Mouse (Mus musculus): ENCODE data around the gene Mad1l1. TPM values are rescaled to one million over a fixed set of nuclear protein-coding genes. Genes with fewer than 3 reads are reported as not detected.

Gene Mad1l1
- polyA plus RNA-seq, 1 experiment from 2014 or later: 37.4 TPM

DNA sequence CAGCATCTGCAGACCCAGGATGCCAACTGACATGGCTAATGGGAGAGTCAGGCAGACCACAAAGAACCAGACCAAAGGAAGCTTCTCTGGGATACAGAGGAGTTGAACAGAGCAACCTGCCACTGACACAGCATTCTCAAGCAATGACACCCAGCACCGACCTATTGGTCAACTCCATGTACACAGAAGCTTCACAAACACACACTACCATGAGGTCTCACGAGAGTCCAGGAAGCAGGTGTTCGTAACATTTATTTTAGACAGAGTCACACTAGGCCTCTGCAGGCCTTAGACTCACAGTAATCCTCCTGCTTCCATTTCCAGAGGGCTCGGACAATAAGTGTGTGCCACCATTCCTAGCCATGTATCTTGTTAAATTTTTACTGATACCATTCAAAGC is 162.3 kb downstream of the Mad1l1 start:
- Histone ChIP-seq H3K4me1 (ENCODE audit: control insufficient read depth, insufficient read depth, low read length) (no peaks in the 10 kb centered on the region), H3K9ac (ENCODE audit: low read length) (no peak overlapping the region), H3K4me2 (ENCODE audit: low read depth, low read length) (no peak overlapping the region), H3K27ac (ENCODE audit: low read length) (no peak overlapping the region), H3K9me3 (replicated peaks; ENCODE audit: control insufficient read depth, low read length) (no peaks in the 10 kb centered on the region), H3K27me3 (ENCODE audit: control insufficient read depth, insufficient read depth, low read length) (no peaks in the 10 kb centered on the region), H3K36me3 (ENCODE audit: control insufficient read depth, insufficient read depth, low read length) (no peaks in the 10 kb centered on the region), H3K4me3 (replicated peaks; ENCODE audit: low read length) (no peak overlapping the region)
- WGBS: 74% methylated on average over 4 of the region's 4 CpGs
- no peak for ATAC-seq (ENCODE audit: insufficient read depth, low FRiP score)

DNA sequence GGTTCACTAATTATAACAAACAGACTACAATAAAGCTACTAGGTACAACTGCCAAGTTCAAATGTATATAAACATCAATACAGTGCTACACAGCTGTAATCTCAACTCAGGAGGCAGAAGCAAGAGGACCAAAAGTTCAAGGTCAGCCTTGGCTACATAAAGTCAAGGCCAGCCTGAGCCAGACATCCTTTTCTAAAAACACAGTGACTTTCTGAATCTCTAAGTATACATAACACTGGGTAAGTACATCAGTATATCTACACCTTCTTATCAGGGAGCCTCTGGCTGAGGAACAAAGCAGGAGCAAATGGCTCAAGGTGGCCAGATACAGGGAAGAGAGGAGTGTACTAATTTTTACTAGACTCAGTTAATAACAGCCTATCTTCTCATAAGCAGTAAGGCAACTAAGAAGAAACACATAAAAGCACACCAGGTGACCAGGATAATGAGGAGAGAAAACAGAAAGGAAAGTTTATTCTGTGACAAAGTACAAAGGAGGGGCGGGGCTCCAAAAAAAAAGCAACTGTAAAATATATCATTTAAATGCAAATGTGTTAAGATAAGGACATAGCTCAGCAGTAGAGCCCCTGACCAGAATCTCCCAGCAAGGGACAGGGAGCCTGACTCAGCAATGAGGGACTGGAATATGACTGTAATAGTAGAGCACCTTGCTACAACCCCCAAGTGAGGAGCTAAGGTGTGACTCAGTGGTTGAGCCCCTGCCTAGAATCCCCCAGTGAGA is 163.3 kb downstream of the Mad1l1 start:
- Histone ChIP-seq H3K4me1 (ENCODE audit: control insufficient read depth, insufficient read depth, low read length) (no peaks in the 10 kb centered on the region), H3K9me3 (replicated peaks; ENCODE audit: control insufficient read depth, low read length) (no peaks in the 10 kb centered on the region), H3K27me3 (ENCODE audit: control insufficient read depth, insufficient read depth, low read length) (no peaks in the 10 kb centered on the region), H3K4me2 (ENCODE audit: low read depth, low read length) (no peak overlapping the region), H3K27ac (ENCODE audit: low read length) (no peak overlapping the region), H3K9ac (ENCODE audit: low read length) (no peak overlapping the region), H3K36me3 (ENCODE audit: control insufficient read depth, insufficient read depth, low read length) (no peaks in the 10 kb centered on the region), H3K4me3 (replicated peaks; ENCODE audit: low read length) (no peak overlapping the region)
- 76% methylated on average over 1 of the region's 1 CpGs for WGBS
- ATAC-seq (ENCODE audit: insufficient read depth, low FRiP score): no peak

DNA sequence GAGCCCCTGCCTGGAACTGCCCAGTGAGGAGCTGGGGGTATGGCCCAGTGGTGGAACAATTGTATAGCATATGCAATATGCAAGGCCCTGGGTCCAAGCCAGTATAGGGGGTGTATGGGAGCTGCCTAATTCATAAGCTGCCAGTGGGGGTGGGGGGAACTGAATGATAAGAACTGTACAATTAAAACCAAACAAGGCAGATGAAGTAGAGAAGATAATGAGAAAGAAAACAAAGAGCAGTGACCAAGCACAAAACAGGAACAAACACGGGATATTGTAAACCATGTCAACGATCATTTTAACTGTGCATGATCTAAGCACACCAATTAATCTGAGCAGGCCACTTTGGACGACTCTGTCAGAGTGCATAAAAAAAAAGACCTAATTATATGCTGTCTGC is 167.2 kb downstream of the Mad1l1 start:
- WGBS: 76% methylated on average over 3 of the region's 3 CpGs
- Histone ChIP-seq H3K27me3 (ENCODE audit: control insufficient read depth, insufficient read depth, low read length) (no peaks in the 10 kb centered on the region), H3K9ac (ENCODE audit: low read length) (no peak overlapping the region), H3K9me3 (replicated peaks; ENCODE audit: control insufficient read depth, low read length) (no peaks in the 10 kb centered on the region), H3K27ac (ENCODE audit: low read length) (no peak overlapping the region), H3K4me2 (ENCODE audit: low read depth, low read length) (no peak overlapping the region), H3K4me1 (ENCODE audit: control insufficient read depth, insufficient read depth, low read length) (no peaks in the 10 kb centered on the region), H3K36me3 (ENCODE audit: control insufficient read depth, insufficient read depth, low read length) (no peaks in the 10 kb centered on the region), H3K4me3 (replicated peaks; ENCODE audit: low read length) (no peak overlapping the region)
- no peak for ATAC-seq (ENCODE audit: insufficient read depth, low FRiP score)

DNA sequence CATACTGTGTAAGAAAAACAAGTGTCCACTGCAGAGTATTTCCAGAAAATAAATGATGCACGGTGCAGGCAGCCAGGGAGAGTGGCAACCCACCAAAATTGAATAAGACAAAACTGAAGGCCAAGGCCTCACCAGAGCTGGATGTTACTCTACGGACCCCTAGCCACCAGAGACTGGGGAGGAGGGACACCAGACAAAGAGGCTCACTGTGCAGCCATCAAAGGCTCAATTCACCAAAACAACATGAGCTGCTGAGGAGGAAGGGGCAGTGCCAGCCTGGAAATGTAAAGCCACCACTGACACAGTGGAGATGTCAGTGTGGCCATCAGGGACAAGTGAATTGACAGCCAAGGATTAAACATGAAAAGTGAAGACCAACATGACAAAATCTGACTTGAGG is 169.5 kb downstream of the Mad1l1 start:
- no peaks in the 10 kb centered on the region for H3K9me3 ChIP-seq (replicated peaks; ENCODE audit: control insufficient read depth, low read length)
- H3K4me3 ChIP-seq (replicated peaks; ENCODE audit: low read length): no peak overlapping the region
- H3K27me3 ChIP-seq (ENCODE audit: control insufficient read depth, insufficient read depth, low read length): no peaks in the 10 kb centered on the region
- H3K4me1 ChIP-seq (ENCODE audit: control insufficient read depth, insufficient read depth, low read length): no peaks in the 10 kb centered on the region
- 62% methylated on average over 2 of the region's 2 CpGs for WGBS
- no peak overlapping the region for H3K9ac ChIP-seq (ENCODE audit: low read length)
- no peak for ATAC-seq (ENCODE audit: insufficient read depth, low FRiP score)
- H3K27ac ChIP-seq (ENCODE audit: low read length): no peak overlapping the region
- no peak overlapping the region for H3K4me2 ChIP-seq (ENCODE audit: low read depth, low read length)
- no peaks in the 10 kb centered on the region for H3K36me3 ChIP-seq (ENCODE audit: control insufficient read depth, insufficient read depth, low read length)

DNA sequence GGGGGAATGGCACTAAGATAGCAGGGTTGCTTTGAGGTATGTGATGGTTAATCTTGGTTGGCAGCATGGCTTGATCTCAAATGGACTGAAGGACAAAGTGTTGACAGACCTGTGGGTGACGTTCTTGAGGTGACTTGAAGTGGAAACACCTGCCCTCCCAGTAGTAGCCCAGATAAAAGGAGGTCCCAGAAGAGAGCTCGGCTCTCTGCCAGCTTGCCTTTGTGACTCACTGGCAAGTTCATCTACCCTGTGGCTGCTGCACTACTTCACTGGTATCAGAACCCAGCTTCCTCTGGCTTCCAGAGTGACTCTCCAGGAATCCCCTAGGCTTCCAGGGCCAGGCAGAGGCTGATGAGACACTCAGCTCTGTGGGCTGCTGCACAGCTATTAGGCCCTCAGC is 170.2 kb downstream of the Mad1l1 start:
- Histone ChIP-seq H3K4me2 (ENCODE audit: low read depth, low read length) (no peak overlapping the region), H3K27ac (ENCODE audit: low read length) (no peak overlapping the region), H3K4me1 (ENCODE audit: control insufficient read depth, insufficient read depth, low read length) (no peaks in the 10 kb centered on the region), H3K36me3 (ENCODE audit: control insufficient read depth, insufficient read depth, low read length) (no peaks in the 10 kb centered on the region), H3K4me3 (replicated peaks; ENCODE audit: low read length) (no peak overlapping the region), H3K9me3 (replicated peaks; ENCODE audit: control insufficient read depth, low read length) (no peaks in the 10 kb centered on the region), H3K27me3 (ENCODE audit: control insufficient read depth, insufficient read depth, low read length) (no peaks in the 10 kb centered on the region), H3K9ac (ENCODE audit: low read length) (no peak overlapping the region)
- 59% methylated on average over 2 of the region's 2 CpGs for WGBS
- ATAC-seq (ENCODE audit: insufficient read depth, low FRiP score): no peak

DNA sequence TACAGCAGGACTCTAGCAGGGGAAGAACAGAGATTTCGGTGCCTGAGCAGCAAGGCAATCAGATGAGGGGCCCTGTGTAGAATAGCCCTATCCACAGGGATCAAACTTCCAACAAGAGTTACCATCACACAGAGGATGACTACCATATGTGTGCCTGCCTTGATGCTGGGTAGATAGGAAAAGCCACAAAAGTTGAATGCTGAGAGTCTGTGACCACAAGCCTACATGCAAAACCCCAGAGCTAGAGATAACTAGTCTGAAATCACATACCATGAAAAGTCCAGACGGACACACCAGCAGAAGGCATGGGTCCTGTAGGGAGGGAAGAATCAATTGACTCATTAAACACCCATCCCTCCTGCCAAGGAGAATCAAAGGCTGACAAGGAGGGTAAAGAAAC is 170.7 kb downstream of the Mad1l1 start:
- H3K27me3 ChIP-seq (ENCODE audit: control insufficient read depth, insufficient read depth, low read length): no peaks in the 10 kb centered on the region
- H3K4me2 ChIP-seq (ENCODE audit: low read depth, low read length): no peak overlapping the region
- no peak overlapping the region for H3K27ac ChIP-seq (ENCODE audit: low read length)
- H3K36me3 ChIP-seq (ENCODE audit: control insufficient read depth, insufficient read depth, low read length): no peaks in the 10 kb centered on the region
- no peak for ATAC-seq (ENCODE audit: insufficient read depth, low FRiP score)
- no peak overlapping the region for H3K9ac ChIP-seq (ENCODE audit: low read length)
- WGBS: 89% methylated on average over 2 of the region's 2 CpGs
- H3K4me1 ChIP-seq (ENCODE audit: control insufficient read depth, insufficient read depth, low read length): no peaks in the 10 kb centered on the region
- no peak overlapping the region for H3K4me3 ChIP-seq (replicated peaks; ENCODE audit: low read length)
- H3K9me3 ChIP-seq (replicated peaks; ENCODE audit: control insufficient read depth, low read length): no peaks in the 10 kb centered on the region

DNA sequence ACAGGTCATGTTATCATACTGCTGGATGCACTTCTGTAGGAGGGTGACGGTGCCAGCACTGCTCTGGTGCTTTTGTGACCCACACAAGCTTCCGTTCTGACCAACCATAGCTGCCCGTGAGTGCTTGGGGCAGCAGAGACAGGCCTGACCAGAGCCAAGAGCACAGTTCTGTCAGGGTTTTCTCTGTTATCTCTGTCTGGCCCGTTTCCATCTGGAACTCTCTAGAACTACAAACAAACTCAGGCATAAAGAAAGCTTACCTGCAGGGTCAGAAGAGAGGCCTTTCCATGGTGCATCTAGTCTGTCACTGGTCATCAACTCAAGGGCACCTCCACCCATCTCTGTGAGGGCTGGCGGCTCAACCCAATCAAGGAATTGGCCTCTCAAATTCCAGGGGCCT is 171.2 kb downstream of the Mad1l1 start:
- Histone ChIP-seq H3K9me3 (replicated peaks; ENCODE audit: control insufficient read depth, low read length) (no peaks in the 10 kb centered on the region), H3K27me3 (ENCODE audit: control insufficient read depth, insufficient read depth, low read length) (no peaks in the 10 kb centered on the region), H3K36me3 (ENCODE audit: control insufficient read depth, insufficient read depth, low read length) (no peaks in the 10 kb centered on the region), H3K27ac (ENCODE audit: low read length) (no peak overlapping the region), H3K9ac (ENCODE audit: low read length) (no peak overlapping the region), H3K4me1 (ENCODE audit: control insufficient read depth, insufficient read depth, low read length) (no peaks in the 10 kb centered on the region), H3K4me2 (ENCODE audit: low read depth, low read length) (no peak overlapping the region), H3K4me3 (replicated peaks; ENCODE audit: low read length) (no peak overlapping the region)
- 79% methylated on average over 5 of the region's 5 CpGs for WGBS
- ATAC-seq (ENCODE audit: insufficient read depth, low FRiP score): no peak

DNA sequence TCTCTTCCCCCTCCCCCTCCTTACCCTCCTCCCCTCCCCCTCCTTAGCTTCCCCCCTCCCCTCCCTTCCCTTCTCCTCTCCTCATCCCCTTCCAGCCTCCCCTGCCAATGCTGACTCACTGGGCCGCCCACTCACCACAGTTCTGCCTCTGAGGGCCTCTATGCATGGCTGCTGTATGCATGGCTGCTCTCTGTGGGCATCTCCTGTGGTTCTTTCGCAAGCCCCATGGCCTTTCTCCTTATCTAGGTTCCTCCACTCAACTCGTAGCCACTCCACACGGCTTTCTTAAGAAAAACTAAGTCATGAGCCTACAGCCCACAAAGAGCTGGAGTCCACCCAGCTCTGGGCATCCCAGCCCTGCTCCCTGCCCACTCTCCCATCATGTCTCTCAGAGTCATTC is 172.1 kb downstream of the Mad1l1 start:
- Histone ChIP-seq H3K4me1 (ENCODE audit: control insufficient read depth, insufficient read depth, low read length) (no peaks in the 10 kb centered on the region), H3K4me3 (replicated peaks; ENCODE audit: low read length) (no peak overlapping the region), H3K36me3 (ENCODE audit: control insufficient read depth, insufficient read depth, low read length) (no peaks in the 10 kb centered on the region), H3K27ac (ENCODE audit: low read length) (no peak overlapping the region), H3K4me2 (ENCODE audit: low read depth, low read length) (no peak overlapping the region), H3K9ac (ENCODE audit: low read length) (no peak overlapping the region), H3K9me3 (replicated peaks; ENCODE audit: control insufficient read depth, low read length) (no peaks in the 10 kb centered on the region), H3K27me3 (ENCODE audit: control insufficient read depth, insufficient read depth, low read length) (no peaks in the 10 kb centered on the region)
- no peak for ATAC-seq (ENCODE audit: insufficient read depth, low FRiP score)
- WGBS: 86% methylated on average over 4 of the region's 4 CpGs

DNA sequence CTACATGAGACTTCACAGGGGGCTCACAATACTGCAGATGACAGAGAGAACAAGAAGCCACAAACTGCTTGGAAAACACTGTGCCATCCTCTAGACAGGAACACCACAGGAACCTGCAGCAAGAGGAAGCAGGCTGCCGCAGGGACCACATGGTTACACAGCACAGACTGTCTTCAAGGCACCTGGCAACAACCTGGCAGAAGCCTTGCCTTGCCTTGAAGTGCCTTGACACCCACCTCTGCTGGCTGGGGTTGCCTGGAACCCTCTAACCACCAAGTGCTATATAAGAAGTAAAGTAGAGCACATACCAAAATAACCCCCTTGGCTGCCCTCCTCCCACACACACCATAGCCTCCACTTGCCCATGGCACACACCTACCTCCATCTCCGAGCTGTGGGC is 177.8 kb downstream of the Mad1l1 start:
- no peak overlapping the region for H3K9ac ChIP-seq (ENCODE audit: low read length)
- no peak for ATAC-seq (ENCODE audit: insufficient read depth, low FRiP score)
- H3K9me3 ChIP-seq (replicated peaks; ENCODE audit: control insufficient read depth, low read length): no peaks in the 10 kb centered on the region
- WGBS: 90% methylated on average over 2 of the region's 2 CpGs
- H3K4me2 ChIP-seq (ENCODE audit: low read depth, low read length): no peak overlapping the region
- H3K4me3 ChIP-seq (replicated peaks; ENCODE audit: low read length): no peak overlapping the region
- H3K27ac ChIP-seq (ENCODE audit: low read length): no peak overlapping the region
- H3K4me1 ChIP-seq (ENCODE audit: control insufficient read depth, insufficient read depth, low read length): no peaks in the 10 kb centered on the region
- no peaks in the 10 kb centered on the region for H3K36me3 ChIP-seq (ENCODE audit: control insufficient read depth, insufficient read depth, low read length)
- no peaks in the 10 kb centered on the region for H3K27me3 ChIP-seq (ENCODE audit: control insufficient read depth, insufficient read depth, low read length)

All from stomach, embryonic 16.5 days (tissue).